Mouse (Mus musculus): ENCODE measurements around the gene Dusp6.
A peak's percentile ranks its signal among the peaks of the same experiment; 100 is the strongest.

Gene Dusp6

GRCm38 (mm10) chr10:99271016-99271415 lies 8.0 kb downstream of the Dusp6 start:
- no peak for DNase-seq (ENCODE audit: low spot score in 2 of 2)

DNA sequence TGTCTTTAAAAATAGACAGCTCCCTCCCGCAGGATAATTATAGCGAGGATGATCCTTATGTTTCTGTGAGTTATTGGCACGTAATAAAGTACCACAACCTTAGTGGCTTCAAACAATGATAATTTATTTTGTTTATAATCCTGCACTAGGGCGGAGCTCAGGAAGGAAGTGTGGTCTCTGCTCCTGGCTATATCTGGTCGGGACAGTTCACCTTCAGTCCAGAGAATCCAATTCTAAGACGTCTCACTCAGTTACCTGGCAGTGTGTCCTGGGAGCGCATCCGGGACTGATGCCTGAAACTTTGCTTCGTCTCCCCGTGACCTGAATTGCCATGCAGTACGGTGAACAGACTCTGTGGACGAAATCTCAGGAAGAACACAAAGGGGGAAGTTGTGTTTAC lies 10.0 kb downstream of the Dusp6 start:
- no peak for DNase-seq (ENCODE audit: low spot score in 2 of 2)

DNA sequence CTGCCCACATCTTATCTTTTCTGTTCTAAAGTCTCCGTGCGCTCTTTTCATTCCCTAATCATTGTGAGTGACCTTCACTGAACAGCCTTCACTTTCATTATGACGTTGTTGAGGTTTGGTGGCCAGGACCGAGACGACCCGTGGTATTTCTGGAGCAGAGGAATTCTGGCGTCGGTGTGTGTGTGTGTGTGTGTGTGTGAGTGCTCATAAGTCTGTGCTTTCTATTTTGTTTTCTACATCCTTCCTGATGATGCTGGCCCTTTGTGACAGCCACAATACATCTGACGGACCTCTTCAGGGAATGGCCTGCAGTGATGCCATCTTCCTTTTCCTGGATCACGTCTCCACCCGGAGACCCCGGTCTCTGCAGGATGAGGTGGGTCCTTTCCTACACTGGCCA lies 11.6 kb downstream of the Dusp6 start:
- DNase-seq (ENCODE audit: low spot score in 2 of 2), result no peak

DNA sequence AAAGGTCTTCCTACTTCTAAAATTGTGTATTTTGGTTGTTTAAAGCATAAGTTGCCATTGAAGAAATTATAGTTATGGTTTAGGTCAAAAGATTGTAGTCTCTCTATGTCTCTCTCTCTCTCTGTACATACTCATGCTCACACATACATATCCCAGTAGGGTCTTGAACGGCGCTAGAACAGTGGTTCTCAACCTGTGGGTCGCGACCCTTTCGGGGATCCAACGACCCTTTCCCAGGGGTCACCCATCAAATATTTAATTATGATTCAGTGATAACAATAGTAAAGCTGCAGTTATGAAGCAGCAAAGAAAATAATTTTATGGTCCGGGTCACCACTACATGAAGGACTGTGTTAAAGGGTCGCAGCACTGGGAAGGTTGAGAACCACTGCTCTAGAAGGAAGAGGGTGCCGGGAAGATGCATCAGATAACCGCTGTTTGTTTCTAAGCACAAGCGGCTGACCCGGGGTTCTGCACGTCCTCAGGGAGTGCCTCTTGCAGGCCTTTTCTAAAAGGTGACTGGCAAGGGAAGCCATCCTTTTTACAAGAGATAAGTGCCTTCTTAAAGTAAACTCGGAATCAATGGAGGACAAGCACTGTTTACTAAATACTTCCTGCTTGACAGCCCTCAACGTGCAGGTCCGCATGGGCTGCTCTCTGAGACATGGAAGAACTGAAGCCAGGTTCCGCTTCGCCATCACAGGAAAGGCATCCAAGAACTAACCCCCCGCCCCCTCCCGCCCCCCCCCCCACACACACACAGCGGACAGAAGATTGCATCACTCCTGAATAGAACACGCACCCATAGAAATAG lies 16.2 kb downstream of the Dusp6 start:
- DNase-seq (ENCODE audit: low spot score in 2 of 2), result no peak

- DNase-seq (ENCODE audit: low spot score in 2 of 2), result no peak
These were observed 21.0 kb downstream of the Dusp6 start for GRCm38 (mm10) chr10:99283981-99284385.

DNA sequence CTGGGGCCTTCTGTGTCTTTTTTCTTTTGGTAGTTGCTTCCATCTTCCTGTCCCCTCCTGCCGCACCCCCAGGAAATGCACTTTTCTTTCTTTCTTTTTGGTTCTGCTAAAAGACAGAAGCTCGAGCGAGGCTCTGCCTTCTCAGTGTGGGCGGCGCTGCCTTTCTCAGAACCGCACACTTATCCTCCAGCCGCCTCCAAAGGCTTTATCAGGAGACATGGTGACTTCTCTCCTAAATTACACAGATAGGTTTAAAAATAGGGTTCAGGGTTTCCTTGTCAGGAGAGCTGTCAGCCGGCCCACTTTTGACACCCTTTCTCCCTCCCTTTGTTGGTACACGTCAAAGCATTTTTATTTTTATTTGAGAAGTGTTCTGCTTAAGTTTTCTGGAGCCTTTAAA lies 21.9 kb downstream of the Dusp6 start:
- DNase-seq (ENCODE audit: low spot score in 2 of 2), result peak; percentile 79 to 89

- no peak for DNase-seq (ENCODE audit: low spot score in 2 of 2)
These were observed 22.7 kb downstream of the Dusp6 start for GRCm38 (mm10) chr10:99285759-99286158.

DNA sequence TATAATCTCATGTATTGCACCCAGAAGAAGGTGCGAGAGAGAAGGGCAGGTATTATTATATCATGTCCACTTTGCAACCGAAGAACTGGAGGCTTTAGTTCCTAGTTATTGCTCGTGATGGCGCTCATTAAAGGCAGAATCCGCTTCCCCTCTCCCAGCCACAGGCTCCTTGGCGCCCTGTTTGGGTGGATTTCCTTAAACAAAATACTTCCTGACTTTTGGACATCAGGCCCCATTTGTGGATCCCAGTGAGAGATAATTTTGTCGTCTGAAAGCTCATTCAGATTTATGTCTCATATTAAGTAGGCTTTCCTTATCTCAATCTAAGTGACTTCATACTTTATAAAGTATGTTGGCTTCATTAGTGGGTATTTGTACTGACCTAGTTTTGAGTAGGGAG lies 23.2 kb downstream of the Dusp6 start:
- no peak for DNase-seq (ENCODE audit: low spot score in 2 of 2)

GRCm38 (mm10) chr10:99286787-99287186 lies 23.8 kb downstream of the Dusp6 start:
- no peak for DNase-seq (ENCODE audit: low spot score in 2 of 2)

- no peak for DNase-seq (ENCODE audit: low spot score in 2 of 2)
These were observed 24.2 kb downstream of the Dusp6 start for GRCm38 (mm10) chr10:99287206-99287605.

- DNase-seq (ENCODE audit: low spot score in 2 of 2), result no peak
These were observed 26.1 kb downstream of the Dusp6 start for GRCm38 (mm10) chr10:99289176-99289575.

GRCm38 (mm10) chr10:99293111-99293640 lies 30.1 kb downstream of the Dusp6 start:
- peak in 1 of 2 experiments; percentile 6 for DNase-seq (ENCODE audit: low spot score in 2 of 2)

DNA sequence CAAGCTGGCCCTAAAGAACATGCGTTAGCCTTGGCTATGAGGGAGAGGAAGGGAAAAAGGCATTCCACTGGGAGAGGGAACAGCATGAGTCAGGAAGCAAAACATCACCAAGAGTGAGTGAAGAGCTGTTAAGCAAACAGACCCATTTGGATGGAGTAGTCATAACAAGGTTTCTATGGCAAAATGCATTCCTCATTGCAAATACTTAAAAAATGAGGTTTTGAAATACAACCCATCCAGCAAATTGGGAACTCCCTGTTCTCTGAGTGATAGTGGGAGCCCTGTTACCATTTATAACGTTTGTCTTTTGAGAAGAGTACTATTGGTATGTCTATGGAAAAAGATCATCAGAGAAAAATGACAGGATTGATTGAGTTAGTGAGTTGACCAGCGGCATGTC lies 34.7 kb downstream of the Dusp6 start:
- DNase-seq (ENCODE audit: low spot score in 2 of 2), result no peak

DNA sequence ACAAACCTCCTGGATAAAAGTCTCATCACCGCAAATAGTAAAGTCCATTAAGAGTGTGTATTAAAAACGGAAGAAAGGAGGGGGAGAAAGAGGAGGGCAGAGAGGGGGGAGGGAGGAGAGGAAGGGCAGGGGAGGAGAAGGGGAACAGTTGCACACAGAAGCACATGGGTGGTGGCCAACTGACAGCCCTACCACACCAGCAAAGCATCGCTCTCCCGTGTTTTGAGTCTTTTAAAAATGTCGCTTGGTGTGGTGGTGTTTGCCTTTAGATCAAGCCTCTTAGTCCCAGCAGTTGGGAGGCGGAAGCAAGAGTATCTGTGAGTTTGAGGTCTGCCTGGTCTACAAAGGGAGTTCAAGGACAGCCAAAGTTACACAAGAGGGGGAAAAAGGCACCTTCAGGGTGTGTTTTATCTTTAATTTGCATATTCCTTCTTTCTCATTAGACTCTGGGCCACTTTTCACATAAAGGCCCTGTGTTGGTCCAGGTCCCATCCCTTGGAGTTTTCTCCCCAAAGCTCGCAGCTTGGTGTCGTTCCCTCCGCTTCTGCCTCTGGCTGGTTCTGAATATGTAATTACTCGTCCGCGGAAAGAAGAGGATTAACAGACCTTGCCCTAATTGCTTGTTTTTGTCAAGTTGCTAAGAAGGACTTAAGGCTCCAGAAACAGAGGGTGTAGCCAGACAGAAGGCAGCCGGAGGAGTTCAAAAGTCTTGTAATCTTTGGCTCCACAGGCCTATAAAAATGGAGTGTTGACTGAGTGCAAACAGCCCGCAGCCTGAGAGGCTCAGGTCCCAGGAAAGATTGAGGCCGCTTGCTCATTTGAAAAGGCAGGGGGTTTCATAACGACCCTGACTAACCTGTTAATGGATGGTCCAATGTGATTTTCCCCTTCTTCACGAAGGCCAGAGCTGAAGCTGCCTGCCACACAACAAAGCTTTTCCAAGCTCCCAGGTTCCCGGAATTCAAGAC lies 35.6 kb downstream of the Dusp6 start:
- DNase-seq (ENCODE audit: low spot score in 2 of 2), result no peak

DNA sequence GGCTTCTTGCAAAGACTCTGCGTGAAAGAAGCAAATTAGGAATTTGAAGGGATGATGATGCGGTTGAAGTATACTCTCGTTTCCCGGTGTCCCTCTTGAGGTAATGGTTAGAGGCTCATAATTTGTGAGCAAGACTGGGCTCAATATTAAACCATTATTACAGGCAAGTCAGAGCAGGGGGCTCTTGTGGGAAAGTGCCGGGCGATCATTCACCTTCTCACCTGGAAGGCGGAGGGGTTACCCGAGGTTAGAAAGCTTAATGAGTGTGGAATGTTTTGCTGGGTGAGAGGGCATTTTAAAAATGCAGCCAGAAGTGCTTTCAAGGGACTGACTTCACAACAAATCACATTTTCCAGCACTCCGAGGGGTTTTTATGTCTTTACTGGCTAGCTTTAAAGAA lies 36.3 kb downstream of the Dusp6 start:
- no peak for DNase-seq (ENCODE audit: low spot score in 2 of 2)

DNA sequence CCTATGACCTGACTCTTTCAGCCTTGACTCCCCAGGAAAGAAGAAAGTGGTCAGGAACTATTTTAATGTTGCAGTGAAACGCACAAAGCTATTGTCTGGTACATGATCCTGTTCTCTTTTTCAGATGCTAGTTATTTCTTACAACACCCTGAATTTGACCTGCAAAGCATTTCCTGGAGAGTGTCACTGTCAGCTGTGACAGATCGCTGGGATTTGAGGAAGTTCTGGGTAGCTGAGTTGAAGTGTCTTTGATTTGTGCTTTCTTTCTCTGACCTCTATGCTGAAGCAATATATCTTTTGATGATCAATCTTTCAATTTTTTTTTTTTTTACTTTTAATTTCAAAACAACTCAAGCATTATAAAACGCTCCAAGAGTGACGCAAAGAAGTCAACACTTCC lies 39.0 kb downstream of the Dusp6 start:
- DNase-seq (ENCODE audit: low spot score in 2 of 2), result no peak

- no peak for DNase-seq (ENCODE audit: low spot score in 2 of 2)
These were observed 45.8 kb downstream of the Dusp6 start for GRCm38 (mm10) chr10:99308837-99309236.

DNA sequence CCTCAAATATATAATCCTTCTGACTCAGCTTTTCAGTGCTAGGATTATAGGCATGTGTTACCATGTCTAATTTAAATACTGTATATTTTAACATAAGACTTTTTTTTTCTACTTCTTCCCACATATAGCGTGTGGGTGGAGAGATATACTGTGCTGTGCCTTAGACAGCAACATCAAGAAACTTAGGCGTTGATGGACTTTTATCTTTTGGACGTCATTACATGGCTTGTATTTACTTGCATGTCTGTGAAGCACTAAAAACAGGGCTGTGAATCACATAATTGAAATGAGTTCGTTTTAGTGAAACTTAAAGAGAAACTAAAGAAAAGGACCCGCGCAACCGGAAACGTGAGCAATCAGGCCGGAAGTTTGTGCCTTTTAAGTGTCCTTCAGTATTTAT lies 46.6 kb downstream of the Dusp6 start:
- DNase-seq (ENCODE audit: low spot score in 2 of 2), result no peak

GRCm38 (mm10) chr10:99310204-99310603 lies 47.2 kb downstream of the Dusp6 start:
- DNase-seq (ENCODE audit: low spot score in 2 of 2), result peak; percentile 65 to 76

GRCm38 (mm10) chr10:99311956-99312355 lies 48.9 kb downstream of the Dusp6 start:
- no peak for DNase-seq (ENCODE audit: low spot score in 2 of 2)

DNA sequence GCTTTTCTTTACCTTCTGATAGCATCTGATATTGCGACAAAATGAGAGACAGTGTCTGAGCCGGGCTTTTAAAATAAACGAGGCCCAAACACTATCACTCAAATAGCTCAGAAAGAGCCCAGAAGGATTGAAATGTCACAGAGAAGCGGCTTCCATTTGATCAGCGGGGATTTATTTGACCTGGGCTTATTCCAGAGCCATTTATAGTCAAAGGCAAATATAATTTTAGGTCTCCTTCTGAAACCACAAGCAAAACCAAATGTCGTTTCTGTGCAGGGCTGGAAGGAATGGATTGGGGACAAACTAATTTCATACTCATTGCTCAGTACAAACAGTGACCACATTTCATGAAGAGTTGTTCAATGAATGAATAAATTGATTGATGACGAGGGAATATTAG lies 51.3 kb downstream of the Dusp6 start:
- DNase-seq (ENCODE audit: low spot score in 2 of 2), result no peak

DNA sequence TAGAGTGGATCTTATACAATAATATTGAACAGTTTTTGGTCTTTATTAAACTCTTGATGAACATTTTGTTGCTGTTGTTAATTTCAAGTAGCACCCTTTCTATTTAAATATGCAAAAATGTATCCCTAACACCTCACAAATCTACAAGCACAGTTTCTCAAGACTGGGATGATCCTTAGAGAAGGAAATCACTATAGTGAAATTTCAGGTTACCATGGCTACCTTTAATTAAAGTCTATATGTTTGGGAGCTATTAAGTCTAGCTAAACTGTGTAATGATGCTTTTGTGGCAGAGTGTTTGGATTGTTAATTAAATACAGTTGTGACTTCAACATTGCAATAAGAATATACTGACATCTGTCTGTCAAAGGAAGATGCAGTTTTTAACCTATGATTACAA lies 54.0 kb downstream of the Dusp6 start:
- no peak for DNase-seq (ENCODE audit: low spot score in 2 of 2)

Measured in right cerebral cortex, postnatal 10 days (tissue).